Mouse (Mus musculus) forebrain, embryonic 15.5 days (tissue): ENCODE results near the gene Tcirg1. TPM values are rescaled to one million over a fixed set of nuclear protein-coding genes. Genes with fewer than 3 reads are reported as not detected.

Experiments
- ATAC-seq: fragments of 200-750 bp; cut with Nextera tagmentation; replicated peaks from 2 replicates; pipeline ENCODE4 v1.8.0; 2017; ENCODE audit warnings: mild to moderate bottlenecking, moderate TSS enrichment, moderate library complexity
- H3K27ac ChIP-seq: fragments of 300-500 bp; sonication (generic); replicated peaks from 2 replicates; pipeline ENCODE4 v1.5.1; 2015; ENCODE audit warnings: mild to moderate bottlenecking, inconsistent platforms
- H3K27me3 ChIP-seq: fragments of 300-500 bp; sonication (generic); 2 replicates; pipeline ENCODE4 v1.6.1; 2015; ENCODE audit warnings: inconsistent platforms
- H3K36me3 ChIP-seq: fragments of 300-500 bp; sonication (generic); 2 replicates; pipeline ENCODE4 v1.6.1; 2015; ENCODE audit warnings: mild to moderate bottlenecking, inconsistent platforms
- H3K4me1 ChIP-seq: fragments of 300-500 bp; sonication (generic); 2 replicates; pipeline ENCODE4 v1.6.1; 2015; ENCODE audit warnings: inconsistent platforms
- H3K4me2 ChIP-seq: fragments of 300-500 bp; sonication (generic); replicated peaks from 2 replicates; pipeline ENCODE4 v1.6.1; 2015; ENCODE audit warnings: mild to moderate bottlenecking, inconsistent platforms
- H3K4me3 ChIP-seq: fragments of 300-500 bp; sonication (generic); 2 replicates; pipeline ENCODE4 v1.5.1; 2015; ENCODE audit warnings: mild to moderate bottlenecking, inconsistent platforms
- H3K9ac ChIP-seq: fragments of 300-500 bp; sonication (generic); replicated peaks from 2 replicates; pipeline ENCODE4 v1.6.1; 2015; ENCODE audit warnings: mild to moderate bottlenecking, inconsistent platforms
- H3K9me3 ChIP-seq: fragments of 300-500 bp; sonication (generic); 2 replicates; pipeline ENCODE4 v1.6.1; 2016; ENCODE audit warnings: inconsistent platforms
- WGBS: fragments of 180-500 bp; shearing (Covaris S2); methylation state at CpG from one replicate; pipeline ENCODE4 v1.1.7; 2015; ENCODE audit warnings: mixed read lengths; 5-methylcytosine and 5-hydroxymethylcytosine counted together
- polyA plus RNA-seq: library from polyadenylated mRNA; unstranded; fragments of >200 nt; fragmentation: Nextera tagmentation; extraction: Ambion mirVana; gene quantifications from 2 replicates; pipeline ENCODE4 v1.2.1, GENCODE M21; 2015

The Tcirg1 gene
- polyA plus RNA-seq, 1 experiment from 2014 or later, result 13.3 TPM

GRCm38 (mm10) chr19:3890181-3890580, 16.8 kb downstream of the Tcirg1 start:
- no peaks in the 10 kb centered on the region for H3K27me3 ChIP-seq
- H3K27ac ChIP-seq, result no peak overlapping the region
- H3K9ac ChIP-seq, result no peak overlapping the region
- no peak overlapping the region for H3K4me2 ChIP-seq
- H3K9me3 ChIP-seq, result no peaks in the 10 kb centered on the region
- ATAC-seq, result no peak
- WGBS, result 90% methylated on average over 8 of the region's 8 CpGs
- no peaks in the 10 kb centered on the region for H3K4me1 ChIP-seq
- H3K4me3 ChIP-seq, result no peak overlapping the region
- peaks cover 61% of the 10 kb centered on the region for H3K36me3 ChIP-seq

GRCm38 (mm10) chr19:3889096-3889495, 17.8 kb downstream of the Tcirg1 start:
- Histone ChIP-seq H3K9ac (no peak overlapping the region), H3K27me3 (no peaks in the 10 kb centered on the region), H3K27ac (no peak overlapping the region), H3K4me2 (no peak overlapping the region), H3K4me3 (no peak overlapping the region), H3K4me1 (no peaks in the 10 kb centered on the region), H3K9me3 (no peaks in the 10 kb centered on the region), H3K36me3 (peaks cover 56% of the 10 kb centered on the region)
- 95% methylated on average over 5 of the region's 5 CpGs for WGBS
- no peak for ATAC-seq

- Histone ChIP-seq H3K27ac (no peak overlapping the region), H3K4me1 (no peaks in the 10 kb centered on the region), H3K9me3 (no peaks in the 10 kb centered on the region), H3K4me3 (no peak overlapping the region), H3K9ac (no peak overlapping the region), H3K4me2 (no peak overlapping the region), H3K36me3 (peaks cover 24% of the 10 kb centered on the region), H3K27me3 (no peaks in the 10 kb centered on the region)
- WGBS, result 84% methylated on average over 6 of the region's 6 CpGs
- ATAC-seq, result no peak
Observed at GRCm38 (mm10) chr19:3884325-3884990, 22.5 kb downstream of the Tcirg1 start.

GRCm38 (mm10) chr19:3882214-3882613, 24.7 kb downstream of the Tcirg1 start:
- peaks cover 12% of the 10 kb centered on the region for H3K36me3 ChIP-seq
- no peak overlapping the region for H3K9ac ChIP-seq
- H3K4me1 ChIP-seq, result no peaks in the 10 kb centered on the region
- H3K27ac ChIP-seq, result no peak overlapping the region
- no peak overlapping the region for H3K4me3 ChIP-seq
- H3K4me2 ChIP-seq, result no peak overlapping the region
- no peaks in the 10 kb centered on the region for H3K27me3 ChIP-seq
- no peak for ATAC-seq
- WGBS, result 37% methylated on average over 4 of the region's 4 CpGs
- H3K9me3 ChIP-seq, result no peaks in the 10 kb centered on the region

GRCm38 (mm10) chr19:3880054-3880848, 26.7 kb downstream of the Tcirg1 start:
- Histone ChIP-seq H3K4me3 (no peak overlapping the region), H3K27me3 (no peaks in the 10 kb centered on the region), H3K4me1 (no peaks in the 10 kb centered on the region), H3K9ac (no peak overlapping the region), H3K9me3 (no peaks in the 10 kb centered on the region), H3K4me2 (no peak overlapping the region), H3K36me3 (no peaks in the 10 kb centered on the region), H3K27ac (no peak overlapping the region)
- WGBS, result 92% methylated on average over 6 of the region's 6 CpGs
- no peak for ATAC-seq

- Histone ChIP-seq H3K27me3 (no peaks in the 10 kb centered on the region), H3K27ac (no peak overlapping the region), H3K4me2 (no peak overlapping the region), H3K4me3 (no peak overlapping the region), H3K4me1 (no peaks in the 10 kb centered on the region), H3K9me3 (no peaks in the 10 kb centered on the region), H3K9ac (no peak overlapping the region), H3K36me3 (no peaks in the 10 kb centered on the region)
- 87% methylated on average over 7 of the region's 7 CpGs for WGBS
- no peak for ATAC-seq
Observed at GRCm38 (mm10) chr19:3875045-3875444, 31.9 kb downstream of the Tcirg1 start.

- H3K4me1 ChIP-seq, result peaks cover 3% of the 10 kb centered on the region; the same call in 1 of the 2 replicates
- H3K4me2 ChIP-seq, result no peak overlapping the region
- H3K27me3 ChIP-seq, result no peaks in the 10 kb centered on the region
- ATAC-seq, result no peak
- no peaks in the 10 kb centered on the region for H3K9me3 ChIP-seq
- WGBS, result 64% methylated on average over 4 of the region's 4 CpGs
- H3K27ac ChIP-seq, result no peak overlapping the region
- H3K9ac ChIP-seq, result no peak overlapping the region
- no peak overlapping the region for H3K4me3 ChIP-seq
- no peaks in the 10 kb centered on the region for H3K36me3 ChIP-seq
Observed at GRCm38 (mm10) chr19:3872373-3872772, 34.6 kb downstream of the Tcirg1 start.

GRCm38 (mm10) chr19:3871468-3871867, 35.5 kb downstream of the Tcirg1 start:
- Histone ChIP-seq H3K9me3 (no peaks in the 10 kb centered on the region), H3K36me3 (no peaks in the 10 kb centered on the region), H3K4me3 (no peak overlapping the region), H3K9ac (no peak overlapping the region), H3K4me1 (peaks cover 3% of the 10 kb centered on the region; the same call in 1 of the 2 replicates), H3K27ac (no peak overlapping the region), H3K27me3 (no peaks in the 10 kb centered on the region), H3K4me2 (no peak overlapping the region)
- no peak for ATAC-seq

GRCm38 (mm10) chr19:3868290-3868689, 38.6 kb downstream of the Tcirg1 start:
- H3K36me3 ChIP-seq, result peaks cover 8% of the 10 kb centered on the region; the same call in 1 of the 2 replicates

GRCm38 (mm10) chr19:3864960-3865359, 42.0 kb downstream of the Tcirg1 start:
- Histone ChIP-seq H3K27me3 (no peaks in the 10 kb centered on the region), H3K36me3 (peaks cover 8% of the 10 kb centered on the region; the same call in 1 of the 2 replicates), H3K9me3 (no peaks in the 10 kb centered on the region), H3K9ac (no peak overlapping the region), H3K4me1 (peaks cover 3% of the 10 kb centered on the region; the same call in 1 of the 2 replicates), H3K4me2 (no peak overlapping the region), H3K27ac (no peak overlapping the region), H3K4me3 (no peak overlapping the region)
- ATAC-seq, result no peak
- WGBS, result 88% methylated on average over 2 of the region's 2 CpGs

More at GRCm38 (mm10) chr19:3868290-3868689, 38.6 kb downstream of the Tcirg1 start:
- H3K4me2 ChIP-seq, result no peak overlapping the region
- no peak for ATAC-seq
- H3K27ac ChIP-seq, result no peak overlapping the region
- no peak overlapping the region for H3K9ac ChIP-seq
- no peak overlapping the region for H3K4me3 ChIP-seq
- no peaks in the 10 kb centered on the region for H3K9me3 ChIP-seq
- no peaks in the 10 kb centered on the region for H3K27me3 ChIP-seq
- peaks cover 3% of the 10 kb centered on the region; the same call in 1 of the 2 replicates for H3K4me1 ChIP-seq
- 91% methylated on average over 1 of the region's 1 CpGs for WGBS

GRCm38 (mm10) chr19:3862713-3863112, 44.2 kb downstream of the Tcirg1 start:
- Histone ChIP-seq H3K36me3 (peaks cover 8% of the 10 kb centered on the region; the same call in 1 of the 2 replicates), H3K27ac (no peak overlapping the region), H3K9ac (no peak overlapping the region), H3K9me3 (no peaks in the 10 kb centered on the region), H3K4me3 (no peak overlapping the region), H3K27me3 (no peaks in the 10 kb centered on the region), H3K4me1 (no peaks in the 10 kb centered on the region), H3K4me2 (no peak overlapping the region)
- 86% methylated on average over 2 of the region's 2 CpGs for WGBS
- ATAC-seq, result no peak

GRCm38 (mm10) chr19:3857220-3857619, 49.7 kb downstream of the Tcirg1 start:
- ATAC-seq, result no peak
- H3K9me3 ChIP-seq, result no peaks in the 10 kb centered on the region
- WGBS, result 72% methylated on average over 3 of the region's 3 CpGs
- H3K36me3 ChIP-seq, result no peaks in the 10 kb centered on the region
- H3K4me2 ChIP-seq, result no peak overlapping the region
- no peak overlapping the region for H3K27ac ChIP-seq
- no peak overlapping the region for H3K9ac ChIP-seq
- no peak overlapping the region for H3K4me3 ChIP-seq
- H3K27me3 ChIP-seq, result no peaks in the 10 kb centered on the region
- H3K4me1 ChIP-seq, result peaks cover 34% of the 10 kb centered on the region
